Mouse (Mus musculus) monocyte, adult 5-6 weeks (primary cell): ENCODE measurements around the gene Pitpnm2. TPM values are rescaled to one million over a fixed set of nuclear protein-coding genes. Genes with fewer than 3 reads are reported as not detected.
"Not testable (repeated sequence)": the region's sequence is repeated elsewhere in the genome, so short reads cannot be mapped to it uniquely, and the experiment has no call there.

ENCODE experiments used
- ATAC-seq: fragments of 153-309, 156-312 bp; replicated peaks from 2 replicates; pipeline ENCODE4 v1.8.0; 2017; ENCODE audit warnings: mild to moderate bottlenecking; ENCODE audit not compliant: low TSS enrichment, insufficient number of reproducible peaks, severe bottlenecking, poor library complexity, low FRiP score
- total RNA-seq: library from RNA; stranded (forward); fragments of 200-1000, 200-491, 200-594 nt; gene quantifications from 3 replicates; pipeline ENCODE4 v1.2.3, GENCODE M21; 2017

Pitpnm2 gene
- total RNA-seq, 1 experiment from 2014 or later, result 1.1 TPM

DNA sequence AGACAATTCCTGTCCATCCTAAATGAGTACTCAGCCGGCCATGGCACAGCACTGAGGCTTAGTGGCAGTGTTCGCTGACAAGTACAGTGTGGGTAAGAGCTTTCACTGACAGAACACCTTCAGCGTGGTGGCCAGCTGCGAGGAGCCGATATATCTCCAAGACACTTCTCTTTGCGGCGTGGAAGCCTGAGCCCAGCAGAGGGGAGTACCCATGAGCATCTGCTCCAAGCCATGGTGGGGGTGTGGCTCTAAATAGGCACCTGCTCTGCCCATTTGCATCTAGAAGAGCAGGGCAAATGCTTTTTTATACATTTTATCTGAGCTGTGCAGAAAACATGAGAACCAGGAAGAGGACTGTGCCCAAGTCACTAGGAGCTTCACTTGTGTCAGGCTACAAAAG lies 23.7 kb downstream of the Pitpnm2 start:
- no peak for ATAC-seq

DNA sequence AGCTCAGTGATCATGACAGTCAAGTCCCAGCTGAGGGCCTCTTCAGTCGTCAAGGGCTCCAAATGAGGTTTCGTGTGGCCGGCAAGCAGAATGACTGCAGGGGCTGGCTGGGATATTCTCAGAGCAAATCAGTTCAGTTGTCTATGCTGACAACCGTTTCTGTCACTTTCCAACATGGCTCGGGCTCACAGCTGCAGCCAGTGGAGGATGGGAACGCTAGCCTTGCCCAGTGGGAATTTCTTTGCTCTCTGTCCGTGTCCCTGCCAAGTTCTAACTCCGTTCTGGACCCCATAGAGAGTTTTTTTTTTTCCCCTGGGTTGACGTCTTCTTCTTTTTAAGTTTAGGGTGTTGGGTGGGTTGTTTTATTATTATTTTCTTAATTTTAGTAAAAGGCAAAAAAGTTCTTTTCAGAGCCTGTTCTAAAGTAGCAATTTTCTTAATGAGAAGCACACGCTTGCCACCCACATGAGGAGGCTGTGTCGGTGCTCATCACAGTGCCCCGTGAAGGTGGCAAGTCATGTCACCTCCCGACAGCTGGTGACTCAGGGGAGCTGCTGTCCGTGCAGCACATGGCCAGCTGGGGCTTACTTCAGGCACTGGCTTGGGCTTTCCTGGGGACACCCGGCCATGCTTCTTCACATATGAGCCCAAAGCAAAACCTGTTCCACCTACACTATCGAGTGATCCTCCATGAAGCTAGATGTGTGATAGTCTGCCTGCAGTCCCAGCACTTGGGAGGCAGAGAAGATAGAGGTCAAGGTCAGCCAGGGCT lies 25.1 kb downstream of the Pitpnm2 start:
- ATAC-seq, result no peak

DNA sequence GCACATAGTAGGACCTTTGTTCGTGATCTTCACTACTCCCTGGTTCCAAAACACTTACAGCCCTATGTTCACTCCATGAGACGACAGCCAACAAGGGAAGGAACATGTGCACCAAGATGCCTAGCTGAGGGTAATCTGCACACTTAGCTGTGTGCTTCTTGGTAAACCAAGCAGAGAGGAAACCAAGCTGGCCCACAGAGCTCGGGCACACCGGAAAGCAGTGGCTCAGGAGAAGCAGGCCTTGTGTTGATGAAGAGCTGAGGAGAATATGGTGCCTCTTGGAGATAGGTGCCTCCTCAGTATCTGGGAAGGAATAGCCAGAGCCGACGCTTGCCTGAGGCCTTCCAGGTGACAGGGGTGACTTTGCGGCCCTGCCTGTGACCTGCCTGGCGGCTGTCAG lies 26.0 kb downstream of the Pitpnm2 start:
- no peak for ATAC-seq

DNA sequence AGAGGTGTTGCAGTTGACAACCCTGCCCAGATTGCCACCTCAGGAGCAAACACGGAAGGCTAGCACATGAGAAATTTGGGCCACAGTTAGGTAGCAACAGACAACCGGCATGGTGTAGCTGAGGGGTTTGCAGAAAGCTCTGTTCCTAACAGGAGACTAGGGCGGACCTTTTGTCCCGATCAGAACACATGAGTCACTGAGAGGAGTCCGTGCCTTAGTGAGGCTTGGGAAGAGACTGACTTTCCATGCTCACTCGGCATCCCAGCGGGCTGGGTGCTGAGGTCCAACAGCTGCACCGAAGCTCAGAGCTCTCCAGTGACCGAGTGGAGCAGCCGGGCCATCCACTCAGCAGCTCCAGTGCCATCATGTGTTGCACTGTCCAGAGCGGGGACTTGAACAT lies 26.9 kb downstream of the Pitpnm2 start:
- no peak for ATAC-seq

DNA sequence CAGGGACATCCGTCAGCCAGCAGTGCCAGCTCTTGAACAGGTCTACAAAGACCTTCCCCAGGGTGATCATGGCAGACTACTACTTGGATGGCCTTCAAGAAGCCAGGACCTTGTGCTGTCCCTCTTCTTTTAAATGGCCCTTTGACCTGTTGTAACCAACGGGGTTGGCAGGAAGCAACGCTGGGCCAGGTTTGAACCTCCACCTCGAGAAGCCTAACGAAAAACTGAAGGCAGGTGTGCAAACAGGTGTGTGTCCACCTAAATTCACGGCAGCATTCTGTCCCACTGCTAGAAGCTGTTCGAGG lies 27.9 kb downstream of the Pitpnm2 start:
- ATAC-seq, result no peak

DNA sequence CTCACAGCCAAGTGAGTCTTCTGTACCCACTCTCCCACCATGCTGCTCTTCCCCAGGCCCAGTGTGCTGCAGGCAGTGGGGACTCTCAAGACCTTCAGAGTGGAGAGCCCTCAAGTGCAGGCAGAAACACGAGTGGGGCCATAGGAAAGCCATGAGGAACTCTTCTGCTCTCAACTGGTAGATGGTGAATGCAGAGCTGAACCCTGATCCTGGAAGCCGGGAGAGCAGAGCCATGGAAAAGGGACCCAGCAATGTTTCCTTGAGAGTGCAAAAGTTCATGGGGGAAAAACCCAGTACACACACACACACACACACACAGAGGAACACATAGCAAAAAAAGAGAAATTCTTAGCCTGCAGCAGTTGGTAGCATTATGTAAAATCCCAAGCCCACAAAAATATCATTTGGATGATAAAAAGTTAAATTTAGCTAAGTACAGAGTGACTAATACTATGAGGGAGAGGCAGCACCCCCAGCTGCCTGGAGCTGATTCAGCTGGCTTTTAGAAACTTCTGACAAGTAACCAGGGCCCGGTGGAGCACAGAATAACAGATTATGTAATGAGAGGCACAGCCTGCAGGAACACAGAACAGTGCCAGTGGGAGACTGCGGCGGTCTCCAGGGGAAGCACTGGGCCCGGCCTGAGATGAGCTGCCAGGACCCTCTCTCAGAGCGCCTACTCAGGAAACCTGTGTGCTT lies 28.4 kb downstream of the Pitpnm2 start:
- ATAC-seq, result no peak

DNA sequence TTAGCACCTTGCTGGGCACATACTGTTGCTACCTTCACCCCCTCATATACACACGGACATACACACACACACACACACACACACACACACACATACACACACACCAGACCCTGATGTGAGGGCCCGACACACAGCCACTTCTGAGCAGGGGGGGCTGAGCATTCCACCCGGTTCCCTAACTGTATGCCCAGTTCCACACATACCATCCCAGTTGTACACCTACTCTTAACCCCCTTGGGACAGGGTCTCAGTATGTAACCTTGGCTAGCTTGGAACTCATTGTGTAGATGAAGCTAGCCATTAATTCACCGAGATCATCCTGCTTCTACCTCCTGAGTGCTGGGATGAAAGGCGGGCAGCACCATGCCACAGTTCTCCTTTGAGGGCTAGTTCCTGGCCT lies 29.0 kb downstream of the Pitpnm2 start:
- no peak for ATAC-seq

DNA sequence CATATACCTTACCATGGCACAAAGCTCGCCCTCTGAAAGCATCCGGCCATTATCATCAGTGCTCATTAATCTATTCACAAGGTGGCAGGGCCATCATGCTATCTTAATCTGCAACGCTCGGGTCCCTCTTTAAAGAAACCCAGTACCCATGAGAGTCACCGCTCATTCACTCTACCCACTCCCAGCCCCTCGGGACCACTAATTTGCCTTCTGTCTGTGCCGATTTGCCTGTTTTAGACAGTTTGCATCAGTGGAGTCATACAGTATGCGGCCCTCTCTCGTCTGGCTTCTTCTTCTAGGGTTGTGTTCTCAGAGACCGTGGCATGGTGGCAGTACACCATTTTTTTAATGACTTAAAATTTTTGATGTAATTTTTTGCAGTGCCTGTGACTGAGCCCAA lies 30.1 kb downstream of the Pitpnm2 start:
- ATAC-seq, result no peak

DNA sequence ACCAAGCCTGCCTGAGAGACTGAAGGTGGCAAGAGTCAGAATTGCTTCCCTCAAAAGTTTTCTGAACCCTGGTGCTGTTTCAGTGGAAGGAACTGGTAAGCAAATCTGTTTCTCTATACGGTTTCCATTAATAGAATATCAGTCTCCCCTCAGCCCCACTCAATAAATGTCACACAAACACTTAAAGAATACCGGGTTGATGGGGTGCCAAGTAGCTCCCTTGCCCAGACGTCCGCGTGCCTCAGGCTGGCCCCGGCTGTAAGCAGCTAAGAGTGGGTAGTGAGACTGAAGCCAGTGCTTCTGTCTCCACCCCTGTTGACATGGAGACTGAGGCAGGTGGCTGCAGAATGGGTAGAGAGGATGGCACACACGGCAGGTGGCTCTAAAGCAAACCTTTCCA lies 30.6 kb downstream of the Pitpnm2 start:
- ATAC-seq, result no peak

DNA sequence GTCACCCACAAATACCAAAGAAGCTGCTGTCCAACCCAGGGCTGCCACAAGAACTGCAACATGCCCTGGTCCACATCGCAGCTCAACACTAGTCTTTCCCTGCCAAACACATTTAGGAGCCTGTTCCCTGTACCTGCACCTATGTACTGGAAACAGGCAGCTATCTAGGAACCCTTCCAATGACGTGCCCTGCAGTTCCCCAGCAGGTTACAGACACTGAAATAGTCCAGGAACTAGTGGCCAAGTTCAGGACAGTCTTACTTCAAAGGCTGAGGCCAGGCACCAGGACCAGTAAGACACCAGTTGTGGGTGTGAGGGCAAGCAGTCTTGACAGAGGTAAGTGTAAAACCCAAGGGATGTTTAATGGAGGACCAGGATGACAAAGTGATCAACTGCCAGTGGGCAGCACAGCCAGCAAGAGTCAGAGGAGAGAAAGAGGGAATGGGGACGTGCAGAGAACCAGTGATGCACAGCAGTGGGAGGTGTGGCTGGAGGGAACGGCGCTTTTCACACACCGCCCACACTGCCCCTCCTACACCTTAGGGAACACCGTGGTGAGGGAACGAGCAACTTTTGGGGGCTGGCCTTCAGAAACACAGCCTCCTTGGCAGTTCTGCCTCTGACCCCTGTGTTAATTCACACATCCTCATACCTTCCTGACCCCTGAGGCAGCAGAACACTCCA lies 31.9 kb downstream of the Pitpnm2 start:
- ATAC-seq, result no peak

DNA sequence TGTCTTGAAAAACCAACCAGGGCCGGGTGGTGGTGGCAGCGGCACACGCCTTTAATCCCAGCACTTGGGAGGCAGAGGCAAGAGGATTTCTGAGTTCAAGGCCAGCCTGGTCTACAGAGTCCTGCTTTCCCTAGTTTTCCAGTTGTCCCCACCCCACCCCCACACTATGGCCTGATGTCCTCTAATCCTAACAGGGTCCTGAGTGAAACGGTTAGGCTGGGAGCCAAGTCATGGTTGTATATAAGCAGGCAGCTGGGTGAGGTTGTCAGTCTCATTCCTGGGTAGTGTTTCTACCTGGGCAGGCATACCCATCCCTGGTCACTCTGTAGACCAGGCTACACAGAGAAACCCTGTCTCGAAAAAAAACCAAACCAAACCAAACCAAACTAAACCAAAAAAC lies 32.5 kb downstream of the Pitpnm2 start:
- ATAC-seq, result not testable (repeated sequence)

DNA sequence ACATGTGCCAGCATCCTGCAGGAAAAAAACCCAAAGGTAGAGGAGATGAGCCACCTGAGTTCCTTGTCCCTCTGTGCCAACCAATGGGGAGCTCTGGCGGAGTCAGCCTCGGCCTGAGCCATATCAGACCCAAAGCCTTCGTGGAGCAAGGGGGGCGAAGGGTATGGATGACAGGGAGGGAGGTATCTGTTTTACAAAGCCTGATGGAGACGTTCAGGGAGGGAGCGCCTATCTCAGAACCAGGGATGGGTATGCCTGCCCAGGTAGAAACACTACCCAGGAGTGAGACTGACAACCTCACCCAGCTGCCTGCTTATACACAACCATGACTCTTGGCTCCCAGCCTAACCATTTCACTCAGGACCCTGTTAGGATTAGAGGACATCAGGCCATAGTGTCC lies 33.2 kb downstream of the Pitpnm2 start:
- 0 out of 2 replicates have a peak, but pooled peaks have one; percentile 19 for ATAC-seq

DNA sequence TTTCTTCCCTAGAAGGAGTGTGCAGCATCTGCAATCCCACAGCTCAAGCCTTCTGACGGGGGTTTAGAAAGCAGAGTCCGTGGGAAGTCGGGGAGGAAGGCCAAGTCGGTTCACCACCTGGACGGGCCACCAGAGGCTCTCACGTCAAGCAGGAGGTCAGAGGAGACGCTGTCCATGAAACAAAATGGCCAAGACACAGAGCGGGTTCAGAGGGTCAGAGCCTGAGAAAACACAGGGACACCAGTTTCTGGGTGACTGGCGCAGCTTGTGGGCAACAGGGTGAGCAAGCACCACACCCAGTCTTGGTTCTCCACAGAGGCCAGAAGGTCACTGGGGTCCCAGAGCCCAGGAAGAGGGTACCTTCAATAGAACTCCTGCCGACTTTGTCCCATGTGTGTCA lies 33.9 kb downstream of the Pitpnm2 start:
- ATAC-seq, result no peak

DNA sequence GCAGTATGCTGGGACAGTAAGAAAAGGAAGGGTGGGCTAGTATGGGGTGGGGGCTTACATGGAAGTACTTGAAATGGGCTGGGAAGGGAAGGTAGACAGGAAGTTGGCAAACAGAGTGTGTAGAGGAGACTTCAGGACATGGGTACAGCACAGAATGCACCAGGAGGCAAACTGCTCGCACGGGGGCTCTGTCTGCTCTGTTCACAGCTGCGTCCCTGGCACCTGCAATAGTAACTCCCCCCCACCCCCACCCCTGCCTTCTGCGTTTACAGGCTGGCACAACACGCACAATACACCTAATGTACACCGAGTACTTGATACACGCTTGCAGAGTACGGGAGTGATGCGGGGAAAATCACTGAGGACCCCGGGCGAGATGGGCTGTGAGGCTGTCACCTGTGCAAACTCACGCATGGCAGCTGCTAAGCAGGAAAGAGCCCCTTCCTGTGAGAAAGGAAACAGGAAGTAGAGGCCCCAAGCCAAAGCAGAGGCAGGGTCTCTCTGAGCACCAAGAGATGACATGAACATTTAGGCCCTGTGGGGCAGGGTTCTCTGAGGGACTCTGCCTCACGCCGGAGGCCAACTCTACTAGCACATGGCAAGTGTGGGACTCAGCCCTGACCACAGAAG lies 34.9 kb downstream of the Pitpnm2 start:
- no peak for ATAC-seq

DNA sequence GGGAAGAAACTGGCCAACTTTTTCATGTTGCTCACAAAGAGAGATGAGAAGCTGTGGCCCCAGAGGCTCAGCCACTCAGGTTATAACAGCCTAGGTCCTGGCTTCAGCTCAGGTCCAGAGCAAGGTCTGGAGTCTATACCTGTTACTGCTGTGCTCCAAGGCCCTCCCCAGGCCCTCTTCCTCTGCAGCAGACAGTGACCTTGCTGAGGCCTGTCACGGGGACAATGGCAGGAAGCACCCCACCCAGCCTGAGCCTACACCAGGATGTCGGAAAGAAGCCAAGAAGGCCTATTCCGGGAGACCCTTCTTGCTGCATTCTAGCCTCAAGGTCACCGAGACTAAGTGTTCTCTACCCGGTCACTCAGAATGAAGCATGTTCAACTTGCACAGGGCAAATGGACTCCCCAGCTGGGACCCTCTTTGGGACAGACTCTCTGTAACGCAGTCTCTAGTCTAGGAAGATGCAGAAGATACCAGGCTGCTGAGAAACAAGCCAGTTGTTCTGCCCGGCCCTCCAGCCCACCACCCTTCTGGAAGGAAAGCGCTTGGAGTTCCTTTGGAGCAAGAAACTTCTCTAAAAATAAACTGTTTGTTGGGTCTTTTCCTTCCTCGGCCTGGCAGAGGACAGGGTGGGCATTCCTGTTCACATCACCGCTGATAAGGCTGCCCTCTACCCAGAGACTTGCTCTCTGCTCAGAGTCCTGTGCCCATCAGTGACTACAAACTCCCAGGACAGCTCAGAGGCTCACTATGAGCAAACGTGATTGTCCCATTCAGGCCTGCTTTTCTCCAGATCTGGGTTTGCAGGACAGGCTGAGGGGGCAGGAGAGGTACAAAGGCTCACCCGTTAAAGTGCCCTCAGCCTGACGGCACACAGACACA lies 35.7 kb downstream of the Pitpnm2 start:
- ATAC-seq, result no peak

DNA sequence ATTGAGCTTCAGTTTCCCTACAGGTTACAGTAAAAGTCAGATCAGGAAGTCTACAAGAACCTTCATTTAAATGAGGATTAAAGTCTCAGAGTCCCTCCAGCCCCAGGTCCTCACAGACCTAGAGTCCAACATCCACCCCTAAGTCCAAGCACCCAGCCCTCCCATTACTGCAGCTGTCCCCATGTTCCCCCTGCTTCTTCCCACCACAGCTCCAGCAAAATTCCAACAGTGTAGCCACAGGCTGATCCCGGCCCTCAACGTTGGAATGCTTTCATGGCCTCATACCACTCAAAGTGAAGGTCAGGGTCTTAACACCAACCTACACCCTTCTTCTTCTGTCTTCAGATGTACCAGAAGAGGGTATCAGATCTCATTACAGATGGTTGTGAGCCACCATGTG lies 37.9 kb downstream of the Pitpnm2 start:
- ATAC-seq, result no peak

DNA sequence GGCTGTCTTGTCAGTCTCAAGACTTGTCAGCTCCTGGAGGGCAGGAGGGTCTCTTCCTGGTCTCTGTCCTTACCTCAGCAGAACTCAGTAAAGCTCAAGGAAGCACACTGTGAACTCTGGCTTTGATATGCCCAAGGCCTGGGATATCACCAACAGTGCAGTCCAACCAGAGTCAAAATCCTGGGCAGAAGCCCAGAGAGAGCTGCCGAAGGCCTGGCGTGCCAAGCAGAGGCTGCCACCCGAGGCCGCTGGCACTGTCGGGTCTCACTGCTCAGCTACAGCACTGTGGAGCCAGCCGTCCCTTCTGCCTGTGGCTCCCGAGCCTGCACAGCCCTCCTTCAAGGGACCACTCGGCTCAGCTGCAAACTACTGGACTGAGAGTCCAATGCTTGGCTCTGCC lies 38.3 kb downstream of the Pitpnm2 start:
- ATAC-seq, result no peak

DNA sequence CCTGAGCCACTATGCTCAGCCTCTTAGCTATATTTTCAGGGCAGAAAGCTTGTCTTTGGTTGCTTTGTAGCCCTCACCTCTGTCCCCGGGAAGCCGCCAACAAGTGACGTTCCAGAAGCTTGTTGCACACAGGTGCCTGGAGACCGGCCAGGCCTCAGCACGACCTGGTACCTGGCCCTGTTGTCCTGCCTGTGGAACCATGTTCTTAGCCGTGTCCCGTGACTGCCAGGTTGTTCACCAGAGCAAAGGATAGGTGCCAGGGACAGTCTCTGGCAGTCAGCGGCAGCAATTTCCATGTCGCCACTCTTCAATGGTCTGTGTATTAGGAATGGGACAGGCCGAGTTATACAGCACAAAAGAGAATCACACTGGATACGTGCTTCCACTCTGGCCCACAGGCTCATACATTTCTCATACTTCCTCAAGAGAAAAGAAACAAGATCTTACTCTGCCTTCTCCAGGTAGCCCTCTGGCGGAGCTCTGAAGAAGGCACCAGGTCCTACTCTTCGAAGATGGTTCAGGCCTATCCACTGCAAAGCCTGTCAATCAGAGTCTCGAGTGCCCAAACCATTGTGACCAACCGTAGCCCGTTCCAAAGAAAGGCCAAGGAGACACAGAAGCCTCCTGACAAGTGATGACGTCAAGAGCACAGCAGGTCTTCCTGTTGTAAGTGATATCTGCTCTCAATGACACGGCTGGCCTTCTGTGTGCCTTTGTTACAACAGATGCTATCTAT lies 39.1 kb downstream of the Pitpnm2 start:
- ATAC-seq, result no peak
